Mouse (Mus musculus): ENCODE results near the gene Hk2.

- no peak for TF ChIP-seq EP300 (IDR thresholded peaks at IDR 0.05; ENCODE audit: low read depth)
- TF ChIP-seq CTCF (IDR thresholded peaks at IDR 0.05; ENCODE audit: low read depth) = no peak
These were observed 1.7 kb downstream of the Hk2 start for GRCm38 (mm10) chr6:82772451-82773101.
